Mouse (Mus musculus) ES-E14 (cell line): ENCODE results near the gene Itih5. TPM values are rescaled to one million over a fixed set of nuclear protein-coding genes. Genes with fewer than 3 reads are reported as not detected.

Experiments used
- DNase-seq: peaks from one replicate; pipeline ENCODE4 v3.0.0-alpha.2; 2013; ENCODE audit warnings: low read depth, low spot score
- H3K27ac ChIP-seq: 2 replicates; pipeline ENCODE4 v1.5.1; 2012; ENCODE audit warnings: low read depth, mild to moderate bottlenecking, low read length, moderate library complexity, mixed read lengths; ENCODE audit not compliant: poor library complexity, insufficient read depth, severe bottlenecking
- H3K36me3 ChIP-seq: 2 replicates; pipeline ENCODE4 v1.6.1; 2012; ENCODE audit warnings: mild to moderate bottlenecking, low read length, moderate library complexity, mixed read lengths; ENCODE audit not compliant: control insufficient read depth, poor library complexity, insufficient read depth, severe bottlenecking
- H3K4me1 ChIP-seq, 2 experiments: fragments of 150-350 bp in 1 of 2; sonication (generic) in 1 of 2; 2 replicates each; pipeline ENCODE4 v1.6.1; 2012; ENCODE audit warnings: low read length in 2 of 2, mild to moderate bottlenecking in 1 of 2, mixed read lengths in 1 of 2; ENCODE audit not compliant: control insufficient read depth in 2 of 2, insufficient read depth in 2 of 2, poor library complexity in 1 of 2
- H3K4me3 ChIP-seq, 2 experiments: fragments of 150-350 bp in 1 of 2; sonication (generic) in 1 of 2; 2 replicates each; pipeline ENCODE4 v1.5.1; 2012; ENCODE audit warnings: low read length in 2 of 2, low read depth in 1 of 2, mild to moderate bottlenecking in 1 of 2, mixed read lengths in 1 of 2; ENCODE audit not compliant: insufficient read depth in 1 of 2, poor library complexity in 1 of 2, severe bottlenecking in 1 of 2
- H3K9ac ChIP-seq: 2 replicates; pipeline ENCODE4 v1.6.1; 2012; ENCODE audit warnings: low read depth, mild to moderate bottlenecking, low read length, mixed read lengths; ENCODE audit not compliant: poor library complexity, insufficient read depth, severe bottlenecking
- H3K9me3 ChIP-seq: fragments of 150-350 bp; sonication (generic); 2 replicates; pipeline ENCODE4 v1.6.1; 2012; ENCODE audit warnings: low read depth, mild to moderate bottlenecking, low read length; ENCODE audit not compliant: control insufficient read depth, insufficient read depth
- CHD2 ChIP-seq: IDR thresholded peaks from 2 replicates; pipeline ENCODE4 v1.6.1; 2014; ENCODE audit warnings: mild to moderate bottlenecking, low read depth, low read length, inconsistent platforms
- HCFC1 ChIP-seq: IDR thresholded peaks from 2 replicates; pipeline ENCODE4 v1.6.1; 2012; ENCODE audit warnings: low read length, inconsistent platforms, borderline replicate concordance; ENCODE audit not compliant: insufficient read depth
- MAFK ChIP-seq: IDR thresholded peaks from 2 replicates; pipeline ENCODE4 v1.6.1; 2014; ENCODE audit warnings: mild to moderate bottlenecking, low read depth, low read length, inconsistent platforms; ENCODE audit not compliant: insufficient read depth
- ZC3H11A ChIP-seq: IDR thresholded peaks from 2 replicates; pipeline ENCODE4 v1.6.1; 2012; ENCODE audit warnings: low read depth, mild to moderate bottlenecking, inconsistent platforms, low read length, borderline replicate concordance
- ZNF384 ChIP-seq: IDR thresholded peaks from 2 replicates; pipeline ENCODE4 v1.6.1; 2012; ENCODE audit warnings: low read depth, low read length, inconsistent platforms
- in situ Hi-C, 2 experiments: fragments of 600-800 bp; cut with MboI; formaldehyde crosslinking; loops; one replicate each; pipeline ENCODE4 v1.15.1; 2025; ENCODE audit warnings: low sequenced_read_pairs in 2 of 2, inconsistent platforms in 1 of 2; ENCODE audit not compliant: unreplicated experiment in 2 of 2
- total RNA-seq: library from RNA; depleted of rRNA; stranded (reverse); fragments of 300-350 nt; gene quantifications from 2 replicates; pipeline ENCODE4 v1.2.3, GENCODE M21; 2012

Itih5 gene
- total RNA-seq, 1 experiment = 0.76 TPM

GRCm38 (mm10) chr2:10300244-10300643, 146.9 kb downstream of the Itih5 start:
- Histone ChIP-seq H3K9me3 (no peaks in the 10 kb centered on the region), H3K4me1 (peaks cover 7 to 11% of the 10 kb centered on the region in 2 experiments; a peak in 3 of 4 replicates), H3K36me3 (no peaks in the 10 kb centered on the region), H3K4me3 (no peak overlapping the region), H3K9ac (no peak overlapping the region), H3K27ac (no peak overlapping the region)
- DNase-seq = no peak
- TF ChIP-seq MAFK = no peak
- TF ChIP-seq ZC3H11A = no peak
- no peak for TF ChIP-seq ZNF384
- TF ChIP-seq HCFC1 = no peak
- TF ChIP-seq CHD2 = no peak
- in situ Hi-C loops = no loop called here

- Histone ChIP-seq H3K4me1 (peaks cover 7 to 11% of the 10 kb centered on the region in 2 experiments; a peak in 3 of 4 replicates), H3K36me3 (no peaks in the 10 kb centered on the region), H3K9ac (peak overlapping the region; percentile 51; the same call in 1 of the 2 replicates), H3K4me3 (no peak overlapping the region), H3K9me3 (no peaks in the 10 kb centered on the region), H3K27ac (peak overlapping the region; percentile 6; the same call in 1 of the 2 replicates)
- in situ Hi-C loops = no loop called here
- TF ChIP-seq MAFK = no peak
- no peak for TF ChIP-seq ZNF384
- TF ChIP-seq CHD2 = no peak
- TF ChIP-seq ZC3H11A = no peak
- TF ChIP-seq HCFC1 = no peak
- peak; percentile 62 for DNase-seq
These were observed 147.4 kb downstream of the Itih5 start for GRCm38 (mm10) chr2:10300771-10301170.

- no peak overlapping the region; the same call in 1 of the 2 replicates for H3K27ac ChIP-seq
- in situ Hi-C loops = no loop called here
- no peaks in the 10 kb centered on the region for H3K9me3 ChIP-seq
- no peak for DNase-seq
- H3K4me3 ChIP-seq = no peak overlapping the region
- TF ChIP-seq ZC3H11A = no peak
- no peak for TF ChIP-seq ZNF384
- no peak for TF ChIP-seq HCFC1
- TF ChIP-seq MAFK = no peak
- no peak for TF ChIP-seq CHD2
- peaks cover 7 to 10% of the 10 kb centered on the region in 2 experiments; a peak in 3 of 4 replicates for H3K4me1 ChIP-seq
- H3K36me3 ChIP-seq = no peaks in the 10 kb centered on the region
- no peak overlapping the region for H3K9ac ChIP-seq
These were observed 148.0 kb downstream of the Itih5 start for GRCm38 (mm10) chr2:10301391-10301790.

- in situ Hi-C loops = no loop called here
- Histone ChIP-seq H3K9me3 (no peaks in the 10 kb centered on the region), H3K36me3 (no peaks in the 10 kb centered on the region), H3K27ac (no peak overlapping the region), H3K4me3 (no peak overlapping the region), H3K9ac (no peak overlapping the region), H3K4me1 (peaks cover 7 to 10% of the 10 kb centered on the region in 2 experiments; a peak in 3 of 4 replicates)
- TF ChIP-seq CHD2 (no peak), ZNF384 (no peak), ZC3H11A (no peak), HCFC1 (no peak), MAFK (no peak)
- no peak for DNase-seq
These were observed 148.6 kb downstream of the Itih5 start for GRCm38 (mm10) chr2:10301997-10302396.
